Mouse (Mus musculus) left cerebral cortex, postnatal 14 days (tissue): ENCODE data around the gene Nr1d2. TPM values are rescaled to one million over a fixed set of nuclear protein-coding genes. Genes with fewer than 3 reads are reported as not detected.
A peak's percentile ranks its signal among the peaks of the same experiment; 100 is the strongest.
"Not testable (repeated sequence)": the region's sequence is repeated elsewhere in the genome, so short reads cannot be mapped to it uniquely, and the experiment has no call there.

Source experiments
- DNase-seq, 2 experiments: peaks; one replicate each; pipeline ENCODE4 v3.0.0; 2021 to 2022; ENCODE audit warnings: low spot score in 2 of 2, mixed read lengths in 1 of 2
- intact Hi-C: fragments of 180-260 bp; cut with DNase I; formaldehyde crosslinking; loops from one replicate; pipeline ENCODE4 v1.15.1; 2025
- long read RNA-seq, 2 experiments: library from polyadenylated mRNA; stranded (forward); transcript quantifications; one replicate each; pipeline ENCODE4 v2.0.0; 2021
- total RNA-seq, 2 experiments: library from RNA; stranded (reverse); gene quantifications; 2 replicates each; pipeline ENCODE4 v1.2.3; 2021

Gene Nr1d2
- 10 to 100 TPM; 64.1 to 66.1 TPM for total RNA-seq
- long read RNA-seq, experiment 1, full-length matches to known transcripts = 24 of 30 reads
- long read RNA-seq, experiment 1, partial matches to known transcripts = 1 of 30 reads
- long read RNA-seq, experiment 1, other reads (novel, unspliced or antisense) = 5 of 30 reads
- long read RNA-seq, experiment 2, full-length matches to known transcripts = 19 of 36 reads
- long read RNA-seq, experiment 2, partial matches to known transcripts = 3 of 36 reads
- long read RNA-seq, experiment 2, other reads (novel, unspliced or antisense) = 14 of 36 reads

DNA sequence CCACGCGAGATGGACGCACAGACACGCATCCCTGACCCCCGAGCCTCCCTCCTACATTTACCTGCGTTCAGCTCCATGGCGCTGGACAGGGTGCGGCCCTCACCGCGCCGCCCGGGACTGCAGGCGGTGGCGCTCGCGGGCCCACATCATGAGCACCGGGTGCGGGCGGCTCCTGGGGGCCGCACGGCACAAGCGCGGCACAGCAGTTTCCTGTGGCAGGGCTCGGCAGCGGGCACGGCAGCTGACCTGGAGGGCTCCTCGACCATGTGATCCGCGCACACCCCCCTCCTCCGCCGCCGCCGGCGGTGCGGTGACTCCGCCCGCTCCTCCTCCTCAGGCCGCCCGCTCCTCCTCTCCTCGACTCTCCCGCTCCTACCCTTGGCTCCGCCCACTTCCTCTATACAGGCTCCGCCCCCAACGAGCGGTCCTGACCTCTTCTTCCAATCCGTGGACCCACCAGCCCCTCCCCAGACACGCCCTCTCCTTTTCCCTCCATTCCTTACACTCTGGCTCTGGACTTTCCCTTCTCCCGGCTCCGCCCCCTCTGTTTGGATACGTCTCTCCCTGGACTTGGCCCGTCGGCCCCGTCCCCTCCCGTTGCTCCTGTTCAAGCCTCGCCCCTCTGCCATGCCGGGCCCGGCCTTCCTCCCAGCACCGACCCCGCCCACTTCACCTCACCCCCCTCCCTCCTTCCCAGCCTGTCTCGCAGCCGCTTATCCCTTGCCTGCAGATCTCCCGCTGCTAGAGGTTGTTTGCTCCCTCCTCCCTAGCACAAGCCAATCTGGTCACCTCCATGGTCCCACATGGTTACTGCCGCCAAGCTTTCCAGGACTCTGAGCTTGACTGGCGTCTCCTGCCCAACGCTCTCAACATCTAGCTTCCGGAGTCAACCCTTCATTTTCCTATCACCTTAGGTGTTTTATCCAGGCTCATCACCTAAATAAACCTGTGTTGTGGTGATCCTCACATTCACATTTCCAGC, at the start of gene Nr1d2:
Nr1d2 (minus strand) TSS at position 378 of the 982 bp plus-strand sequence.
- peak; percentile 96 to 98 for DNase-seq
- intact Hi-C loops = loop anchor here (2.0 to 5.0 kb wide), 2 partner anchors 32 to 48 kb away; partner anchors contain the start of genes Nkiras1 and Rpl15

DNA sequence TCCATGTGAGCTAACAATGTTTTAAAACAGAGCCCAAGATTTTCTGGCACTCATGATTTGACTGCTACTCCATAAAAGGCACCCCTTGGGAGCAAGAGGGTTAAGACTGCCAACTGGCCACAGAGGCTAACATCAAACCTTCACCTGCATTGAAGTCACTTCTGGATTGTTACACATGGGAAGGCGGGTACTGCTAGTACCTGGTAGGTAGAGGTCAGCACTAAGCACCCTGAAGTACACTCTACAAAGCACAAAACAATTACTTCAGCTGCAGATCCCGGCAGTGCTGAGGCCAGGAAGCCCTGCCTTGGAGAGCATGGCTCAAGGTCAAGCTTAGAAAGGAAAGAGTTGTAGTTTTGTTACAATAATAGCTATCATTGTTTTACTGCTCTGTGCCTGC, 48.5 kb upstream of the Nr1d2 start:
- no peak for DNase-seq
- intact Hi-C loops = loop anchor here (5.0 kb wide), 1 partner anchor 50 kb away; the partner anchor contains the start of gene Nr1d2

DNA sequence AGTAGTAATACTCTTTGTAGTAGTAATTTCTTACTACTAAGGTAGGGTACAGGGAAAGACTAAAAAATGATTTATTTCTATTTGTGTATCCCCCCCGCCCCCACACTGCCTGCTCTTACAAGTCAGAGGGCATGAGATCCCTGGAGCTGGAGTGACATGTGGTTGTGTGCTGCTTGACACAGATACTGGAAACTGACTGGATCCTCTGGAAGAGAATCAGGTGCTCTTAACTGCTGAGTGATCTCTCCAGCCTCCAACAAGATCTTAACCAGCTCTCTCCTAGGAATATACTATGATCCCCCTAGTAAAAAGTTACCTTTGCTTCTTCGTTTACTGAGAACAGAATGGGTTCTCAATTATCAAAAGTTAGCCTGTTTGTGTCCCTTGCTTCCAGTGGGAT, 47.5 kb upstream of the Nr1d2 start:
- intact Hi-C loops = loop anchor here (5.0 kb wide), 1 partner anchor 49 kb away; the partner anchor contains the start of gene Nr1d2

DNA sequence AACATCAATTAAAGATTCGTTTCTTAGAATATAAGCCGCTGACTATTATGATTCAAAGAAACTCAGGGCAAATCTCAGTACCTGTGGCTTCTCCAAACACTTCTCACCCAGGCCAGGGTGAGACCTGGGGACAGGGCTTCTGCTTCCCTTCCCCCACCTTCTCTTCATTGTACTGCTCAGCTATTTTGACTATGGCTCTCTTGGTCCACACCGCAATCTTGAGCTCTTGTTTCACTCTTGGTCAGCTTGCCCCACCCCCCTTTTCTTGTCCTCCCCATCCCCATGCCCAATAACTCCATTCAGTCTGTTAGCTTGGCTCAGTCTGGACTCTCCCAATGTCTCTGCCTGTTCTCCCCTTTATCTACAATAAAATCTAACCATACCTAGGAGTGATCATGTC, 46.5 kb upstream of the Nr1d2 start:
- DNase-seq = no peak
- intact Hi-C loops = loop anchor here (5.0 kb wide), 1 partner anchor 48 kb away; the partner anchor contains the start of gene Nr1d2

More for the DNA sequence above, 47.5 kb upstream of the Nr1d2 start:
- DNase-seq = no peak

DNA sequence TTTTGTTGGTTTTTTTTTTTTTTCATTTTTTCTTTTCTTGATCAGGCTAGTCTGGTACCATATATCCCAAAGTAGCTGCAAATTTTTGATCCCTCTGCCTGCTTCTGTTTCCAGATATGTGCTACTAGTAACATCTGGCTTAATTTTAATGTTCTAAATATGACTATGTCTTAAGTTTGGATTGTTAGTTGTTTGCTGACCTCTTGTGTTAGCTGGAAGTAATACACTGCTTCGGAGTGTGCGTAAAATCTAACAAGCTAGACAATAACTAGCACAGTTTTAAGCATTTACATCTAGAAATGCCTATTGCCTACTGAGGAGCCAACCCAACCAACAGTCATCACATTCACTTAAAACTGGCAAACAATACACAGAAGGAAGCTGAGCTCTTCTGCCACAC, 45.7 kb upstream of the Nr1d2 start:
- intact Hi-C loops = no loop called here
- peak in 1 of 2 experiments; percentile 56 for DNase-seq

DNA sequence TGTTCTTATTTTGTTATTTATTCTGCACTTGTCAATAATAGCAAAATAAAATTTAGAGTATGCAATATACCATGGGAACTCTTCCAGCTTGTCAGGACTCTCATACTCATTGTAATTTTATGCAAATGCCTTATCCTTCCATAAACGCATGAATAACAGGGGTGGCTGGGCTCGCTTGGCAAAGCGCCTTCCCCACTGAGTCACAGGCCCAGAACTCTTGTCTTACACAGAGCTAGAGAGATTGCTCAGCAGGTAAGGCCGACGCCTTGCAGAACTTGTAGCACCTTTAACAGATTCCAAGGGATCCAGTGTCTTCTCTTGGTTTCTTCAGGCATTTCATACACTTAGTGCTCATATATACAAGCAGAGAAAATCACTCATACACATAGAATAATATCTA, 41.4 kb upstream of the Nr1d2 start:
- no peak for DNase-seq

DNA sequence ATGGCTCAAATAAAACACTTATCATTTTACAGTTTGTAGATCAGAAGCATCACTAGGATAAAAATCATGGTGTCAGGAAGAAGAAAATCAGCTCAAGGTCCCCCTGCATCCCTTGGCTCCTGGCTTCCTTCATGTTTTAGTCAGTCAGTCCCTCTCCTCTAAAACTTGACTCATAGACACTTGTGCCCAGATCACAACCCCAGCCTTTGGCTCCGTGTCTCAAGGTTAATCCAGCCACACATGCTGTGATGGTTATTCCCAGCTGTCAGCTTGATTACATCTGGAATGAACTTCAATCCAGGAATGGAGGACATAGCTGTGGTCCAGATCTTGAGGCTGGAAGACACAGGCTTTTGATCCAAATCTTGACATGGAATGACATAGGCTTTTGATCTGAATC, 35.6 kb upstream of the Nr1d2 start:
- intact Hi-C loops = no loop called here
- DNase-seq = no peak

More for the DNA sequence above, 41.4 kb upstream of the Nr1d2 start:
- intact Hi-C loops = no loop called here

DNA sequence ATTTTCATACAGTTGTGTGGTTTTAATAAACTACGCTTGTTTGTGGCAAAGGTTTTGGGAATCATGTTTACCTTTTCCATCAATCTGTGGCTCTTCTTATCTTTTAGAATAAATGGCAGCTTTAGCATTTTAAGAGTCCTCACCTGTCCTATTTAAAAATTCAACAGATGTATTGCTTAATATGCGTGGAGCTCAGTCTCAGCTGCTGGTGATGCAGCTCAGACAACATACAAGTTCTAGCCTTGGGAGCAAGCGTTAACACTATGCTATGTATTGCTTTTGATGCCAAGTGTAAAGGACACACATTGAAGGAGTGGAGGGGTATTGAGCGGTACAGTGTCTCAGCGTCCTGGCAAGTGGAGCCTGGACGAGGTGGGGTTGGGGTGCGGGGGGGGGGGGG, 32.7 kb upstream of the Nr1d2 start:
- DNase-seq = no peak
- intact Hi-C loops = loop anchor here (2.0 kb wide), 2 partner anchors 33 to 59 kb away; partner anchors contain the start of genes Nr1d2 and Ube2e1

DNA sequence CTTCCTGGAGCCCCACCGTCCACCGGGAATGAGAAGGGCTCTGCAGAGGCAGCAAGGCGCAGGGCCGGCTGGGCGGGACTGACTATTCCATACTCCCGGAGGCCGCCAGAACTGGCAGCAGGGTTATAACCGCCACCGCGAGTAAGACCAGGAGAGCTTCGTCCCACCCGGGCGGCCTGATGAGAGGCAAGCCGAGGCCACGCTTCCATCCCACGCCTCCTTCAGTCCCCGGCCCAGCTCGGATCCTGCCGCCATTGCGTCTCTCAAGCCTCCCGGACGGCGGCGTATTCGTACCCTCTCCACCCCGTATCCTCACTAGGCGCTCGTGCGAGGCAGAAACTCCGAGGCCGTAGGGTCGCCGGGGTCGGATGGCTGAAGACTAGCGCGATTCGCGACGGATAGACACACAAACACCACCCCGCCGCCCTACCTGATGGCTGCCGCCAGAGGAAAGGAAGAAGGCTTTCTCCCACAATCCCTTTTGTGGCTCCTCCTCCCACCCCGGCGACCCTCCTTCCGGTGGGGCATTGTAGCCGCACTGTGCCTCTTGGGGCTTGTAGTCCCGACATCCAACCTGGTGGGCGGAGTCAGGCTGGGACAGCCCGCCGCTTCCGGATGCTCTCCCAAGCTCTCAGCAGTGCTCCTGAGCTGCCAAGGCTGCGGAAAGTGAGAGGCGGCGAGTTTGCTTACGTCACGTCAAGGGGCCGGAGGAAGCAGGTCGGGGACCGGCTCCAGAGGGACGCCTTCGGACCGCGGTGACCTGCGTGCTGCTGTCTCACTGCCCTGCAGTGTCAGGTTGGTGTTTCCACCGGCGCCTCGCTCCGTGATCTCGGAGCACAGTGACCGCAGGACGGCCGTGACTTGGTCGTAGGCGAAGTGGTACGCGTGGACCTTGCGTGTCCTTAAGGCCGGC, 31.9 kb upstream of the Nr1d2 start, which contains the start of the genes Nkiras1 and Rpl15:
Nkiras1 (plus strand) TSS at position 608 of the 913 bp plus-strand sequence.
Rpl15 (minus strand) TSS at position 863 of the 913 bp plus-strand sequence.
- DNase-seq = peak; percentile 99
- intact Hi-C loops = loop anchor here (2.0 kb wide), 2 partner anchors 32 to 60 kb away; partner anchors contain the start of genes Nr1d2 and Ube2e1

DNA sequence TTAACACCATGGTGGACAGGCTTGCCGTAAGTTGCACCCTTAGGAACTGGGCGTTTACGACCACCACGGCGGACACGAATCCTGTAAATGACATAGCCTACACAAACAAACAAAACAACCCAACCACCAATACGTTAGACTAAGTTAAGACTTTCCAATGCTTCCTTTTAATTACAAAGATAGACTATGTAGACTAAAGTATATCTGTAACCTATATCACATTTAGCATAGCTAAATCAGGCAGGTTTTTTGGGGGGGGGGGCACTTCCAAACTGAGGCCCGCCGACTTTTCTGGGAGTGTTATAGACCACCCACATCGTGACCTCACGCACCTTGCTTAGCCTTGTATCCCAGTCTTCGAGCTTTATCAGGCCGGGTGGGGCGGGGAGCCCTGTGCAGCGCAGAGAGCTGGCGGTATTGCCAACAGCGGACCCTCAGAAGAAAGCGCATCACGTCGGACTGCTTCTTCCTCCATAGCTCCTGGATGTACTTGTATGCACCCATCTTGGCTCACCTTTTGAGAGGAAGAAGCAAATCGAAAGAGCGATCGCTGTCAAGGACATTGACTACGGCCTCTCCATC, 31.1 kb upstream of the Nr1d2 start:
- intact Hi-C loops = loop anchor here (2.0 to 5.0 kb wide), 3 partner anchors 31 to 612 kb away; partner anchors contain the start of genes Nr1d2 and Ube2e1
- DNase-seq = not testable (repeated sequence)

DNA sequence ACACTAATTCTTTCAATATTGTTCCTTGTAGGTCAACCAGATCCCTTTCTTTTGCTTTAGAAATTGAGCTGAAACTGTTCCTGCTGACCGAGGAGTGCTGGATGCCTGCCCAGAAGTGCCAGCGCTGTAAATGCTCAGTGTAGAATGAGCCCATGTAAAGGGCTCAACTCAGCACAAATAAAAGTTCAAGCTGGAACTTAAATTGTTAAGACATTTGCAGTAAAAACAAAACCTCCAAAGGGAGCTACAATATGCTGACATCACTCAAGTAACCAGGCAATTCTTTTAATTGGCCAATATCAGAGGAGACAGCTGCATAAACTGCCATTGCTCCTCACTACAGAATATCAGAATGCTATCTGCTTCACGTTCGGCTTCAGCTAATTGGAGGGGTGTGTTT, 24.5 kb upstream of the Nr1d2 start:
- intact Hi-C loops = no loop called here

DNA sequence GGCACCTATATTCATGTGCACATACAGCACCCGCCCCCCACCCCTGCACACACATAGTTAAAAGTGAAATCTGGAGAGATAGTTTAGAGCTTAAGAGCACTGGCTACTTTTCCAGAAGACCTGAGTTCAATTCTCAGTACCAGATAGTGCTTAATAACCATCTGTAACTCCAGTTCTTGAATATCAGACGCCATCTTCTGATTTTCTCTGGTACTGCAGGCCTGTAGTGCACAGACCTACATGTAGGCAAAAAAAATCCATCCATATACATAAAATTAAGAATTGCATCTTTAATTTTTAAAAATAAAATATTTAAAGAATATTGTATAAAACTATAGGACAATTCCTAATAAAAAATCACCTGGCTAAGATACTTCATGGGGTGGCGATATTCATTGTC, 22.3 kb upstream of the Nr1d2 start:
- DNase-seq = no peak
- intact Hi-C loops = no loop called here

More for the DNA sequence above, 24.5 kb upstream of the Nr1d2 start:
- DNase-seq = peak in 1 of 2 experiments; percentile 51

DNA sequence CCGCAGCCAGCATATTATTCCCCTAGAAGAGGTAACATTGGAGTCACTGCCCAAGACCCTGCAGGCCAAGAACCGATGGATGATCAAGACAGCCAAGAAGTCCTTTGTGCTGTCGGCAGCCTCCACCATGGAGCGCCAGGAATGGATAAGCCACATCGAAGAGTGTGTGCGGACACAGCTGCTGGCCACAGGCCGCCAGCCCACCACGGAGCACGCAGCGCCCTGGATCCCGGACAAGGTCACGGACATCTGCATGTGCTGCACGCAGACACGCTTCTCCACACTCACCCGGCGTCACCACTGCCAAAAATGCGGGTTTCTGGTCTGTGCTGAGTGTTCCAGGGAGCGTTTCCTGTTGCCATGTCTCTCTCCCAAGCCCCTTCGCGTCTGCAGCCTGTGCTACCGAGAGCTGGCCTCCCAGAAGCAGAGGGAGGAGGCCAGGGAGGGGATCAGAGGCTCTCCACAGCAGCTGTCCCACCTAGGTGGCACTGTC, 3.8 kb upstream of the Nr1d2 start:
- DNase-seq = no peak
- intact Hi-C loops = no loop called here

DNA sequence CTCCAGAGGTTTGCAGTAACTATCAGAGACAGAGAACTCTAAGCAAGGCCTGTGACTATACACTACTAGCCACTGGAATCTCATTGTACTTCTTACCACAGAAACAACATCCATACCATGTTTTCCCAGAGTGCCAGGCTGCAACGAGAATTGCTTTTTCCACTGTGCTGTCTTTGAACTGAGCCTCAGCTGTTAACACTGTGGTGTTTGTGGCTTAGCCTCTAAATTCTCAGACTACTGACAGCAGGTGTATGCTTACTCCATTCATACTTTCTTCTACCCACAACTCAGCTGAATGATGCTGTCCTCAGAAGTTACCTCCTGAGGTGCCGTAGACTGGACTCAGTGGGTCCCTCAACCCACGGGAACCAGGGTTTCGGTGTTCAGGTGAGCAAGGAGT, 2.9 kb upstream of the Nr1d2 start:
- intact Hi-C loops = no loop called here
- no peak for DNase-seq

DNA sequence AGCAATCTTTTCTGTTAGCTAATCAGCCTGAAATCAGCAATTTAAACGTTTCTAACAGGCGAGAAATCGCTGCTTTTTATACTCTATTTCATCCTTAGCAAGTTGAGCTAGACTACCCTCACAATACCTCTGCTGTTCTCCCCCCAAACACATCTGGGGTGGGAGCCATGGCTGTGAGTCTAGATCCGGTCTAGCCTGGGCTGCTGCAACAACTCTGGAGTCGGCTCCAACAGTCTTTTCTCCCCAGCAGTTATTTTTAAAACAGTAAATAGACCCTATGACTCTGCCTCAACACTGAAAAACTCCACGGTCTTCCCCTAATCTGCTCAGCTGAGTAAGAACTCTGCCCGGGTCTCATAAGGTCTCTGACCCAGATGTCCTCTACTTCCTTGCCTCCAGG, 1.2 kb upstream of the Nr1d2 start:
- intact Hi-C loops = no loop called here
- no peak for DNase-seq

DNA sequence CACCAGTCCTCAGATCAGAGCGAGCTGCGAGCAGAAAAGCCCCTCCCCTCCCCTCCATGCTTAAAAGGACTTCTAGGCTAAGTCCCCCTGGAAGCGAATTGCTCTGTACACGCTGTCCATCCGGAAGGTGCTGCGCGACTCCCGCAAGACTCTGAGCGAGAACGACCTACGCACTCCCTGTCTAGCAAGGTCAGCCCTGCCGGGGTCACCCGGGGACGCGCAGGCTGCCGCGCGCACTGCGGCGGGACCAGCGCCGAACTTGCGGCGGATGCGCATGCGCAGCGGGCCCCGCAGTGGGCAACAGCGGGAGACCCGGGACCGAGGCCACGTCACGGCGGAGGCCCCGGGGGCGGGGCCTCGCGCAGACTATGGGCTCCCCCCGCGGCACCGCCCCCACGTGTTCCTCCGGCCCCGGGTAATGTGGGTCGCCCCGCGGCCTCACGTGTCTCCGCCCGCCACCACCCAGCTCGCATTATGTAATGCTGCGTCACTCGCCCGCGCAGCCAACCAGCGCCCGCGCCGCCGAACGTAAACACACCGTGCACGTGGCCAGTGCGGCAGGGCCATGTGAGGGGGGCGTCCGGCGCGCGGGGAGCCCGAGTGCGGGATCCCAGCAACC, 687 bp downstream of the Nr1d2 start:
- intact Hi-C loops = loop anchor here (2.0 to 5.0 kb wide), 2 partner anchors 33 to 49 kb away; partner anchors contain the start of genes Nkiras1 and Rpl15
- DNase-seq = peak; percentile 98 to 99

DNA sequence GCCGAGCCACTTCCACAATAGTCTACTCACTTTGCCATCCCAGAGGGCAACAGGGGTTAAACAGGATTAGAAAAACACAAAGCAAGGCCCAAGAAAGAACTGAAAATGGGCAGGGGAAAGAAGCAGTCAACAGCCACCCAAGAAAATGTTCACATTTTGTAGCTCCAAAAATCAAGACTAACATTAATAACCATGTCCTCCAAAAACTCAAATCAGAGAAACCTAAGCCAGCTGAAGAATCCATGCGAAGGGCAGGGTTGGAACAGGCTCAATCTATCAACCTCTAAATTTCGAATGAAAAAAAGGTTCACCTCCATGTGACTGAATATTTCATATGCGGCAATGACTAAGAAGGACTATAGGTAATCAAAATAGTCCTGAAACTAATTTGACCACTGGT, 1.5 kb downstream of the Nr1d2 start:
- intact Hi-C loops = loop anchor here (5.0 kb wide), 1 partner anchor 50 kb away; no protein-coding TSS in a partner anchor
- no peak for DNase-seq
